Comparison of ENCODE assay signal across 8 mouse cellular contexts in genomic region chr19:57197043-57197817, GRCm38 (mm10).
A peak's percentile ranks its signal among the peaks of the same experiment; 100 is the strongest.
DNase-seq lines count a peak whose midpoint lies in the region; ATAC-seq and TF ChIP-seq lines count a peak whose summit lies in the region.

No protein-coding gene starts in this region.

- peak overlapping the region; percentile 83 for H3K4me3 ChIP-seq in megakaryocyte, embryonic 14.5 days (replicated peaks)
- peak overlapping the region; percentile 34 for H3K4me3 ChIP-seq in liver, adult 2 months (ENCODE audit: insufficient read depth, low read depth, low read length)

- H3K4me1 ChIP-seq in megakaryocyte, embryonic 14.5 days, result peaks cover 7% of the 10 kb centered on the region
- peaks cover 14% of the 10 kb centered on the region; the same call in 1 of the 2 replicates for H3K4me1 ChIP-seq in liver, adult 2 months (ENCODE audit: control insufficient read depth, insufficient read depth, low read length)

- H3K9me3 ChIP-seq in megakaryocyte, embryonic 14.5 days, result no peaks in the 10 kb centered on the region

- peak; percentile 69 for DNase-seq in embryo, embryonic 11 days
- peak; percentile 90 to 95 for DNase-seq in heart, adult 18-20 months
- peak; percentile 90 for DNase-seq in kidney, adult 18-20 months
- DNase-seq in liver, adult 2 months (ENCODE audit: extremely low read depth, low read depth, low spot score), result peak; percentile 98
- DNase-seq in naive thymus-derived CD4-positive, alpha-beta T cell, adult 2 months (ENCODE audit: low read depth), result peak; percentile 23
- peak; percentile 85 for DNase-seq in testis, postnatal 10 days (ENCODE audit: low spot score)

- no peaks in the 10 kb centered on the region; the same call in 1 of the 2 replicates for H3K79me2 ChIP-seq in liver, adult 2 months (ENCODE audit: control insufficient read depth, insufficient read depth, low read length)

- TF ChIP-seq CTCF in liver, adult 2 months (IDR thresholded peaks at IDR 0.05; ENCODE audit: low read depth, low read length), result no peak

- peak overlapping the region; percentile 65 for H3K27ac ChIP-seq in liver, adult 2 months (replicated peaks; ENCODE audit: insufficient read depth, low read depth, low read length)

- H3K9ac ChIP-seq in liver, adult 2 months (ENCODE audit: low read depth, low read length), result 0 out of 2 replicates have a peak overlapping the region, but pooled peaks have one; percentile 11

- no peak for TF ChIP-seq POLR2A in liver, adult 2 months (IDR thresholded peaks at IDR 0.05; ENCODE audit: extremely low read depth, insufficient read depth, low read length)

- peaks cover 58% of the 10 kb centered on the region for H3K27me3 ChIP-seq in megakaryocyte, embryonic 14.5 days (replicated peaks)
- no peaks in the 10 kb centered on the region for H3K27me3 ChIP-seq in liver, adult 2 months (ENCODE audit: control insufficient read depth, insufficient read depth, low read length)

- under 1% methylated on average over 37 of the region's 37 CpGs for WGBS in liver, adult 2 months

- ATAC-seq in megakaryocyte, adult 5-6 weeks (ENCODE audit: poor library complexity, severe bottlenecking), result no peak

- H3K36me3 ChIP-seq in megakaryocyte, embryonic 14.5 days (replicated peaks; ENCODE audit: low read length), result no peaks in the 10 kb centered on the region
- H3K36me3 ChIP-seq in liver, adult 2 months (ENCODE audit: control insufficient read depth, insufficient read depth, low read length), result no peaks in the 10 kb centered on the region

Comparison
In these comparisons a context has a peak if more than half of its experiments do, and no peak if none do; other contexts are left out.
1. DNase-seq: peak in every context shown above with its lines; median percentile 98 in liver, adult 2 months; 92 in heart, adult 18-20 months; 90 in kidney, adult 18-20 months; 85 in testis, postnatal 10 days; 69 in embryo, embryonic 11 days; 23 in naive thymus-derived CD4-positive, alpha-beta T cell, adult 2 months.